Mouse (Mus musculus) Patski (cell line): ENCODE results near the gene Ecm2. TPM values are rescaled to one million over a fixed set of nuclear protein-coding genes. Genes with fewer than 3 reads are reported as not detected.
A peak's percentile ranks its signal among the peaks of the same experiment; 100 is the strongest.

ENCODE experiments used
- ATAC-seq: fragments of 100-300 bp; one replicate; pipeline ENCODE4 v1.8.0; 2021
- CTCF ChIA-PET: fragments of 350-600 bp; sonication (Branson Sonifier 250); formaldehyde crosslinking; loops from one replicate; lab custom pipeline; 2022; ENCODE audit warnings: inconsistent platforms; lab: Charles Lee
- POLR2A ChIA-PET: fragments of 350-600 bp; sonication (Branson Sonifier 250); formaldehyde crosslinking; loops from one replicate; lab custom pipeline; 2022; ENCODE audit warnings: antibody characterized with exemption, inconsistent platforms; lab: Charles Lee
- DNase-seq: peaks from one replicate; pipeline ENCODE4 v3.0.0-alpha.2; 2011; ENCODE audit warnings: low read depth, low spot score
- H3K27me3 ChIP-seq: fragments of 371-371 bp; one replicate; pipeline ENCODE4 v1.5.1; 2021
- CTCF ChIP-seq: fragments of 100-300 bp; IDR thresholded peaks from one replicate; pipeline ENCODE4 v1.5.1; 2021
- in situ Hi-C: fragments of 300-500 bp; cut with MboI; formaldehyde crosslinking; loops from 3 replicates; pipeline ENCODE4 v1.11.1; 2018; ENCODE audit warnings: low pct_unique_long_range_greater_than_20kb, mixed read lengths
- polyA plus RNA-seq: library from polyadenylated mRNA; unstranded; gene quantifications from one replicate; pipeline ENCODE4 v1.2.3, GENCODE M21; 2021

The Ecm2 gene
- 0.10 TPM for polyA plus RNA-seq

DNA sequence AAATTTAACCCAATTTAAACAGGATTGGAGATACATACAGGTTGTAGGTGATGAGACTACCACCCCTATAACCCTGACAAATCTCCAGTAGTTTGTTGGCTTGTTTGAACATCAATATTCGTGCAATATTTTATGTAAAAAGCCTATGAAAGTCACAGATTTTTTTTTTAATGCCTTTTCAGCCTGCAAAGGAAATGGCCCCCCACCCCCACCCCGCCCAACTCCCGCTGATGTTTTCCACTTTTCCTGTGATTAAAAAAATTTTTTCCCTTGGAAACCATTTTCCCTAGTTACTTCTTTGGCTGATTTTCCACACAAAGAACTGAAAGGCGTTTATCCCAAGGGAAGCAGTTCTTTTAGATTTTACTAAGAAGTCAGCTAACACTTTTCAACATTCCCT lies at the start of gene Ecm2:
Gene Ecm2 (plus strand): TSS at position 301 of the 400 bp plus-strand sequence.
- no peak for ATAC-seq
- ChIA-PET CTCF (interaction anchor here (1.0 to 1.4 kb wide), 2 partner anchors 12 to 37 kb away, joined by 3 read pairs; partner anchors contain the start of gene Tes3-ps), POLR2A (no interaction called here)
- H3K27me3 ChIP-seq: no peaks in the 10 kb centered on the region
- DNase-seq: no peak
- TF ChIP-seq CTCF: no peak
- in situ Hi-C loops: no loop called here

DNA sequence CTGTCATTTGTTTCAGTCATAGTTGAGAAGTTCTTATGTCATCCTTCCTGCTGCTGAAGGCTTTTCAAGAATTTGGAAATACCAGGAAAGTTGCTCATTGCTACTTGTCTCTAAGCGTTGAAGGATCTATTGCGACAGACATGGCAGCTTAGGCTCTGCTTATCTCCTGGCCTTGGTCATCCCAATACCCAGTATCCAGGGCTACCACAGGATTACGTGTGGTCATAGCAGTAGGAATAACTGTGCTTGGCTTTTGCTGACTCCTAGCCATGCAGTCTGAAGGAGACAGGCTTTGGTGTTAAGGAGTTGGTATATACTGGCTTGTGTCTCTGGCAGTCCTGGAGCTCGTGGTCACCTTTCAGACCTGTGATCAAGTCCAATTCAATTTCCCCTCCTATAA lies 44.3 kb upstream of the Ecm2 start:
- H3K27me3 ChIP-seq: no peaks in the 10 kb centered on the region
- no peak for DNase-seq
- in situ Hi-C loops: no loop called here
- ChIA-PET CTCF (interaction anchor here (1.3 to 2.2 kb wide), 3 partner anchors 8 to 184 kb away, joined by 3 to 6 read pairs (median 5); no protein-coding TSS in a partner anchor), POLR2A (no interaction called here)
- peak; percentile 73 for ATAC-seq
- no peak for TF ChIP-seq CTCF

DNA sequence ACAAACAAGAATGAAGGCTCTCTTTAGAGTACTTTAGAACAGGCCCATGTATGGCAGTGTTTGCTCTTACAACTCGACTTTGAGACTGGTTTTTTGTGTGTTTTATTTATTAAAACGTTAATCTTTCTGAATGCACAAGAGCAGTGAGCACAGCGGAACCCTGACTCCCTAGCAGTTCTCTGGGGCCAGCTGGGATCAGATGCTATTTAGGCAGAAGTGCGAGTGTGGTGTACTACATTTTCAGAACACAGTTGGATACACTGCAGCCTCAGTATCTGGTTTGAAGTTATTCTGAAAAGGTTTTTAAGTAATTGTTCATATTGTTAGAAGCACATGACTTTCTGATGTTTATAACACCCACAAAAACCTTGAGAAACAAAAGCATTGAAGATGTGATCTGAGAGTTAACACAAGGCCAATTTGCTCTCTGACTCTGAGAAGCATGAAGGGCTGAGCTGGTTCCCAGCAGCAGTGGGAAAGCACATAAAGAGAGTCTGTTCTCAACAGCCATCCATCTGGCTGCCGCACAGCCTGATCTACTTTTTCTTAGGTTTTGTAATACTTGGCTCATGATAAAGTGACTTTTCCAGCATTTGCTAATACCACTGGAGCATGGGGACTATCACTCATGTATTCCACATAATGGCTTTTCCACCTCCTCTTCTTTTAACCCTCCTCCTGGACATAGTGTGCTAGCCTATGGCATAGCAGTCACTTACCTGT lies 43.8 kb upstream of the Ecm2 start:
- CTCF ChIA-PET: interaction anchor here (1.3 to 2.2 kb wide), 3 partner anchors 8 to 184 kb away, joined by 3 to 6 read pairs (median 5); no protein-coding TSS in a partner anchor
- in situ Hi-C loops: no loop called here
- ATAC-seq (no peak), DNase-seq (no peak)
- H3K27me3 ChIP-seq: no peaks in the 10 kb centered on the region
- no peak for TF ChIP-seq CTCF
- POLR2A ChIA-PET: interaction anchor here (1.0 kb wide), 1 partner anchor 20 kb away, joined by 3 read pairs; no protein-coding TSS in a partner anchor

DNA sequence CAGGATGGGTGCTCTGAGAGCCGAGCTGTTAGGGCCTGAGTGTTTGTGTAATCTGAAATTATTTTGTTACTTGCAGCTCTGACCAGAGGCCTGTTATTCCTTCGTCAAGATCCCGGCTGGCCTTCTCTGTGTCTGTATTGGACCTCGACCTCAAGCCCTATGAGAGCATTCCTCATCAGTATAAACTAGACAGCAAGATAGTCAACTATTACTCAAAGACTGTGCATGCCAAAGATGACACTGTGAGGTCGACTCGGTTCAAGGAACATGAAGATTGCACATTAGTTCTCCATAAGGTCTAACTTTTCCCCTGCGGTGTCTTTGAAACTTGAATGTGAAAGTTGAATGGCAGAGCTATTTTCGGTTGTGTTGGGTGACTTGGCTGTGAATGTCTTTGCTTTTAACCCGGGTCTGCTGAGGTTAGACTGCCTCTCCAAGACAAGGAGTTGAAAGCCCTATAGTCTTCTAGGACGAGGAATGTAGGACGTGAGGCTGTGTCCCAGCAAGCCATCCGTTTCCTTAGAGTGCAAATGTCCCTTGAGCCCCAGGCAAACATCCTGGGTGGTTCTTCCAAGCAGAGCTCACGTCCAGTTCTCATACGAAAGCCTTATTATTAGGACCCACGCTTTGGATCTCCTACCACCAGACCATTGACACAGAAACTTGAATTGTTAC lies 43.0 kb upstream of the Ecm2 start:
- in situ Hi-C loops: no loop called here

DNA sequence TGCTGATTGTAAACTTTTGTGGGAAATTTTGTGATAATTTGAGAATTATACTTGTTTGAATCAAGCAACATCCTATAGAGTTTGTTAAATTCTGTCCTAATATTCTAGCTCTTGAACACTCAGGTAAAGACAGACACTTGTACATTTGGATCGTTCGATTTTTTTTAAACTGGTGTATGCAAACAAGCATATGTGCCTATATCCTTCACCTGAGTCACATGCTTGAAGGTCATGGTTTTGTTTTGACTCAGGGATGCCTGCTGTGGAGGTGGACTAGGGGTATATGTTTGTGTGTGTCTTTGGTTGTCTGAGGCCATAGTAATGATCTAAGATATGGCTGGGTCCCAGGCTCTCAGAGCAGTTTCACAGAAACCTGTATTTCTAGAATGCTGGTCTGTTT lies 41.7 kb upstream of the Ecm2 start:
- ChIA-PET POLR2A (no interaction called here), CTCF (interaction anchor here (2.0 kb wide), 1 partner anchor 14 kb away, joined by 5 read pairs; no protein-coding TSS in a partner anchor)
- no peaks in the 10 kb centered on the region for H3K27me3 ChIP-seq
- DNase-seq (no peak), ATAC-seq (no peak)
- in situ Hi-C loops: no loop called here
- TF ChIP-seq CTCF: no peak

More for the DNA sequence above, 43.0 kb upstream of the Ecm2 start:
- ChIA-PET CTCF (interaction anchor here (2.0 kb wide), 1 partner anchor 12 kb away, joined by 5 read pairs; no protein-coding TSS in a partner anchor), POLR2A (interaction anchor here (1.0 kb wide), 1 partner anchor 20 kb away, joined by 3 read pairs; no protein-coding TSS in a partner anchor)
- no peaks in the 10 kb centered on the region for H3K27me3 ChIP-seq
- ATAC-seq (no peak), DNase-seq (no peak)
- TF ChIP-seq CTCF: no peak

DNA sequence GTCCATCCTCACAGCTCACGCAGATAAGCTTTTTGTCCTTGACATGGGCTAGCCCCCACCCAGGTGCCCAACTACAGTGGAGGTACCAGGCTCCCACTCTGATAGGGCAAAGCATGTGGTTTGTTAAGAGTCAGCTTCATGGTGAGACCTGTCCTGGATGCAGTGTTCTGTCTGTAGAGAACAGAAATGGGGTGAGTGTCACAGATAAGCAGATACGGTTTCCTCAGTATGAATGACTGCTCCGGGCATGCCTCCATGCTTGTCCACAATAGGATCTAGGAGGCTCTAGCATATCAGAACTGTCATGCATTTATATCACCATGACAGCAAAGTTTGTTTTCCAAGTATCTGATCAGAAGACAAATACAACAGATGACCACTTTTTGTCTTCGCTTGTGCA lies 38.7 kb upstream of the Ecm2 start:
- POLR2A ChIA-PET: no interaction called here
- no peaks in the 10 kb centered on the region for H3K27me3 ChIP-seq
- ATAC-seq: no peak
- CTCF ChIA-PET: no interaction called here
- DNase-seq: no peak
- in situ Hi-C loops: no loop called here
- TF ChIP-seq CTCF: no peak

DNA sequence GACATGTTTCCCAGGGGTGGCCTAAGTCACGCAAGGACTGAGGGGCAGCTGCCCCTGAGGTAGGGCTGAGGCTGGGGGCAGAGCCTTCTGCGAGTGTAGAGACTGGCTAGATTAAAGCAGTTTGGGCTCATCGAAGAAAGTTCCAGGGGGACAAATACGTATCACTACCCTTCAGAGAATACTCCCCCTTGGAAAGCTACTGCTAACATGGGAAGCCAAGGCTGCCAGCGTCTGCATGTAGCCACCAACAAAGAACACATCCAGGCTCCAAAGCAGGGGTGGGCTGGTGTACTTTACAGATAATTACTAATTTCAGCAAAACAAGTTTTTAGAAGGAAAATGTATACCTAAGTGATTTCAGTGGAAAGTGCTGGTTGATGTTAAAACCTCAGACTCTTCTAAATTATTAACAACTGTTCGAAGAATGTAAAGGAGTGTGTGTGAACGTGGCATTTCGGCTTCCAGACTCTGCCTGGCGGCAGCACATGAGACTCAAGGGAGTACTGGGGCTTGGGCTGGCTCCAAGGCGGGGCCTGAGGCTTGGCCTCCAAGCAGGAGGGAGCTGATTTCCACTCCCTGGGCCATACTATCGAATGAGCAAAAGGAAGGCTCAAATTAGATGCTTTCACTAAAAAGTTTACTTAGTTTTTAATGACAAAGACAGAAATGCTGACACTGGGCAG lies 38.1 kb upstream of the Ecm2 start:
- CTCF ChIA-PET: interaction anchor here (3.9 kb wide), 1 partner anchor 12 kb away, joined by 21 read pairs; no protein-coding TSS in a partner anchor
- no peak for TF ChIP-seq CTCF
- ATAC-seq (no peak), DNase-seq (no peak)
- in situ Hi-C loops: no loop called here
- POLR2A ChIA-PET: interaction anchor here (1.2 kb wide), 1 partner anchor 10 kb away, joined by 3 read pairs; no protein-coding TSS in a partner anchor
- no peaks in the 10 kb centered on the region for H3K27me3 ChIP-seq

DNA sequence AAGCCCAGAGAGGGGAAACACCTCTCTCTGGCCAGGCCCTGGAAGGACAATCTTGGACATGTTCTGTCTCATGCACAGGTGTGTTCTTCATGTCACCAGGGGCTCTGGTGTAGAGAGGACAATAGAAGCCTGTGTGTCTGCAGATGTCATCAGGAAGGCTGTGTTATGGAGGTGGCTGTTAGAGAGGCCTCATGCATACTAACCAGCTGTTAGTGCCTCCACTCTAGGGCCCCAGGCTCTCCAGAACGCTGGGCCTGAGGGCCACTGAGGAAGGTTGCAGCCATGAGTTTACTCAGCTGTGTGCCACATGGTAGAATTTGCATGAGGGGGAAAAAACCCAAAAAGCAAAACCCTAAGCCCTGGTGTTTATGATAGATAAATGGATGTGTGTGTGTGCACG lies 37.0 kb upstream of the Ecm2 start:
- TF ChIP-seq CTCF: no peak
- in situ Hi-C loops: no loop called here
- ChIA-PET POLR2A (interaction anchor here (1.2 kb wide), 1 partner anchor 9 kb away, joined by 3 read pairs; no protein-coding TSS in a partner anchor), CTCF (interaction anchor here (1.7 to 3.9 kb wide), 2 partner anchors 8 to 11 kb away, joined by 6 to 21 read pairs; no protein-coding TSS in a partner anchor)
- no peak for DNase-seq
- no peaks in the 10 kb centered on the region for H3K27me3 ChIP-seq
- peak; percentile 67 for ATAC-seq

DNA sequence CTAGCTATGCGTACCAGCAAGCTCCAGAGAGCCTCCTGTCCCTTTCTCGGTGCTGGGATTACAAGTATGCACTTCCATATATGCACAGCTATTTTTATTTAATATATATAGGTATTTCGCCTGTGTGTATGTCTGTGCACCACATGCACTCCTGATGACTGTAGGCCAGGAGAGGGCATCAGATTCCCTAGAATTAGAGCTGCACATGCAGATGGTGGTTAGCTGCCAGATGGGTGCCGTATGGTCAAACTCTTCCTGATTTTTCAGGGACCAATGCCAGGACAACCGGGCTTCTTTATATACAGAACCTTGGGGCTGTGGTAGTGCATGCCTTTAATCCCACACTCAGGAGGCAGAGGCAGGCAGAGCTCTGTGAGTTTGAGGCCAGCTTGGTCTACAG lies 35.6 kb upstream of the Ecm2 start:
- CTCF ChIA-PET: interaction anchor here (1.0 to 3.9 kb wide), 8 partner anchors 9 to 77 kb away, joined by 3 to 21 read pairs (median 3); no protein-coding TSS in a partner anchor
- peak; percentile 19 for TF ChIP-seq CTCF
- in situ Hi-C loops: no loop called here
- POLR2A ChIA-PET: no interaction called here
- H3K27me3 ChIP-seq: no peaks in the 10 kb centered on the region
- DNase-seq (no peak), ATAC-seq (no peak)

DNA sequence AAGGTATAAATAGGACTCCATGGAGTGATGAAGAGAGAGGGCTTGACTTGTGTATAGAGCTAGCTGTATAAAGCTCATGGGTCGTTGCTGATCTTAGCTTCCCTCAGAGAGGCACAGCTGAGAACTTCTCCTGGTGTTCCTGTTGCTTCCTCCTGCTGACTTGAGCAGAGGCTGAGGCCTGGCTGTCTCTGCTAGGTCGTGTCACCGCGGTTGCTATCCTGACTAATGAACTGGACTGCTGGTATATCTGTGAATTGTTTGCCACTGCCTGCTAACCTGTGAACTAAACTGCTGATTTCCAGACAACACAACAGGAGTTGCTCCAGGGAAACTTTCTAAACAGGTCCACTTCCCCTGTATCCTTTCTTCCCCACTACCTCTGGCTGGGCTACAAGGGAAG lies 34.3 kb upstream of the Ecm2 start:
- CTCF ChIA-PET: interaction anchor here (0.6 to 3.9 kb wide), 4 partner anchors 8 to 1654 kb away, joined by 3 to 21 read pairs (median 4); no protein-coding TSS in a partner anchor
- no peak for TF ChIP-seq CTCF
- ATAC-seq (no peak), DNase-seq (no peak)
- POLR2A ChIA-PET: no interaction called here
- in situ Hi-C loops: no loop called here
- no peaks in the 10 kb centered on the region for H3K27me3 ChIP-seq
